Mouse (Mus musculus) C2C12 (cell line): Measurements from ENCODE around the gene Osbpl8.

ENCODE experiments used
- CEBPB ChIP-seq: IDR thresholded peaks from one replicate; pipeline ENCODE4 v1.6.1; 2011; ENCODE audit warnings: low read depth, mild to moderate bottlenecking, control low read depth, moderate library complexity
- CTCF ChIP-seq: IDR thresholded peaks from one replicate; pipeline ENCODE4 v1.5.1; 2011; ENCODE audit not compliant: control insufficient read depth, insufficient read depth, insufficient read length
- MYOD1 ChIP-seq: IDR thresholded peaks from one replicate; pipeline ENCODE4 v1.6.1; 2011; ENCODE audit warnings: low read depth; ENCODE audit not compliant: control insufficient read depth, insufficient read length
- MYOG ChIP-seq: IDR thresholded peaks from one replicate; pipeline ENCODE4 v1.6.1; 2011; ENCODE audit not compliant: control insufficient read depth, insufficient read length; ENCODE audit errors: extremely low read depth

DNA sequence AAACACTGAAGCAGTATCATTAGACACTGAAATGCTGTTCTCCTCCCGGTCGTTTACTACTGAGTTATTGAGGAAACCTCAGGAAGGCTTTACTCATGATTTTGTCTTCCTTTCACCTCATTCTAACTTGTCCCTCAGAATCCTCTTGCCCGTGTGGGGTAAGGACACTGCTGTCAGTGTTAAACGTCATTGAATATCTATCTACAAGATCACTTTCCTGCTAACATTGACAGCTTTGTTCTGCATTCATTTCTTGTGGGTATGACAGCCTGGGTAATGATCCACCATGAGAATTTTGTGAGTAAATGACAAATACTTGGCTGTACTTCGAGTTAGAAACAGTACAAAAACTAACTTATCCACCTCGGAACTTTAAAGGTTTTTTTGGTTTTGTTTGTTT, 133.1 kb downstream of the Osbpl8 start:
- TF ChIP-seq CTCF (no peak), MYOG (no peak), MYOD1 (no peak), CEBPB (no peak)
